Mouse (Mus musculus): ENCODE measurements at regions not wholly inside any gene's neighbourhood (a gene's known extent, or its start where the extent isn't known, plus 50 kb on each side); places are given as distances from the start of the nearest gene placed in this dataset.
"Not testable (repeated sequence)": the region's sequence is repeated elsewhere in the genome, so short reads cannot be mapped to it uniquely, and the experiment has no call there.

DNA sequence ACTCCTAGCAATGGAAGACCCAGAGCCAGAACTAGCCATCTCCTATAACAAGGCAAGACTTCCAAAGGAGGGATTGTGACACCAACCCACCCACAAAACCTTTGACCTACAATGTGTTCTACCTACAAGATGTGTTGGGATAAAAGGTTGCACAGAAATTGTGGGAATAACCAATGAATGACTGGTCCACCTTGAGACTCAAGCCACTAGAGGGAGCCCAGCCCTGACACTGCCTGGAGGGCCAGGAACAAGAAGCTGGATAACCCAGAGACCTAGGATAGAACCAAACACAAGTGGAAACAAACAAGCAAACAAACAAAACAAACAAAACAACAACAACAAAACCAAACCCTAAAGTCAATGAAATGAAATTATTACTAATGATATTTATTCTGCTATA, 288.8 kb downstream of the Dchs2 start:
- DNase-seq (ENCODE audit: low read depth): no peak

DNA sequence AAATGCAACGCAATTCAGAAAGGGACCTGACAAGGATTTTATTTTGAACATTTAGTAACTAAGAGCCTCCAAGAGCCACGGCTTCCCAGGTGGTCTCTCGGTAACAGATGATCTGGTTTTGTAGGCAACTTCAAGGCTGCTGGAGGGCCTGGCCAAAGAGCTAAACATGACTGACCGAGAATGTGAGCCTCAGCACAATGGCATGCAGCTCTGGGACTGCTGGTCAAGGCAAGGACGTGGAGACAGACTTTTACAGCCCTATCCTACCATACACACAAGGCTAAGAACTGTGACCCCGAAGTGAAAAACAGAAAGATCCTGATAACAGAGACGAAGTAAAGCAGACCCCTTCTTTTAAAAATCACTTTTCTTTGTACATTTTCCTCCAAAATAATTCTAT, 296.5 kb downstream of the Dchs2 start:
- DNase-seq (ENCODE audit: low read depth): no peak

DNA sequence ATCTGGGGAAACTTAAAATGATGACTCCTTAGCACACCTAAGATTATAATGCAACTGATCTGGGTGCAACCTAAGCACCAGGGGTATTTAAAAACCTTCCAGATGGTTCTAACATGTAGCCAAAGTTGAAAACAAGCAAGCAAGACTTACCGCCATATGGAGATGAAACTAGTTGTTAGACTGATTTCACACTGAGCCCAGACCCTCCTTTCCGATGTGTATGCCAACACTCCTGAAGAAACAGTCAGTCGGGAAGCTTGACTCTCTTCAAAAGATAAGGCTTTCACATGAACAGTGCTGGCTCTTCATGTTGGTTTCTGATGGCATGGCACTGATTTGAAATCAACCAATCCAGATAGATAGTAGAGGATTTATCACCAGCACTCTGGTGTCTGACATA, 301.6 kb downstream of the Dchs2 start:
- DNase-seq (ENCODE audit: low read depth): no peak

DNA sequence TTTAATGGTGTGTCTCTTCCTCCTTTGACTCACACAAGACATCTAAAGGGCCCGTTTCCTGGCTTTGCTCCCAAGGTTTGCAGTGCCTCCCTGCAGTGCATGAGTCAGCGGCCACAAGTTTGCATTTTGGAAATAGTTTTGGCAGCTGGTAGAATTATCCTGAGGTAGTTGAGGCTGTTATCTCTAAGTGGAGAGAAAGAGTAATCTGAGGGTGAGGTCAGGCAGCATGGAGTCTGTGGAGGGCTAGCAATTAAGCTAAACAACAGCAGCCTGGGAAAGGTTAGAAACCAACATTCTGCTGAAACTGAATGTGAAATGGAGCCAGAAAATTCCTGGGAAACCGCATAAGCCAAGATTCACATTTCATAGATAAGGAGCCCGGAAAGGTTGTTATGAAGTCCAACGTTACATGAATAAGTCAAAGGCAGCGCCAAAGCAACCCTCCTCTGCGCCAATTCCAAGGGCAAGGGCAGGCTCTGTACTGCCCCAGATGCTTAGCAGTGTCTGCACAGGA, 318.5 kb downstream of the Dchs2 start:
- DNase-seq (ENCODE audit: low read depth): no peak

DNA sequence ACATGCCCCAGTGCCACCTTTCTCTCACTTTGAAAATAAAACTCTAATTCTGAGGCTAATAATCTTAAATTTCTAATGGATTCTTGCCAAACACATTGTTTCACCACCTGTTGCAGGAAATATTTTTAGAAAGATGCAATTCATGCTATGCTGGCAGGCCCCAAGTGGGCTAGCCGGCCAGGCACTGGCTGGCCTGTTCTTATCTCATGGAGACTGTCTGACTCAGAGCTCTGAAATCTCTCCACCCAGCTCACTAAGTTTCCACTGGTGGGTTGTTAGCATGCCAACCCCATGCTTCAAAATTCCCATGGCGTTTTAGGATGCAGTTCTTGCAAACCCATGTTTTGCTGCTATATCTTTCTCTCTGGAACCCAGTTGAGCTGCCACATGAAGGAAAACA, 315.5 kb upstream of the Sfrp2 start:
- no peak for DNase-seq (ENCODE audit: low read depth)

DNA sequence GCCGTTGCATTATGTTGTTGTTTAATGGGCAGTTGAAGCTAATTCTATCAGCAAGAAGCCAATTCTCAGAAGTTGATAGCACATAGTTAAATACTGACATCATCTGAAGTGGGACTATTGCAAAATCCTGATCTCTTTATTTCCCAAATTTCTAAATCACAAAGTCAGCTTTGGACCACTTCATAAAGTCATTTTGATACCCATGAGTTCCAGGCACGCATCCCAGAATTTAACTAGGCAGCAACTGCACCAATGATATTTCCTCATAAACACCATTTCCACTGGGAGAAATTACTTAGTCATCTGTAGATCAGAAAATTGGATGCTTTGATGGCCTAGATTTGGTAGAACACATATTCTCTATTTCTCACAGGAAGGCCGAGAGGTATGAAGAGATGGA, 314.8 kb upstream of the Sfrp2 start:
- no peak for DNase-seq (ENCODE audit: low read depth)

DNA sequence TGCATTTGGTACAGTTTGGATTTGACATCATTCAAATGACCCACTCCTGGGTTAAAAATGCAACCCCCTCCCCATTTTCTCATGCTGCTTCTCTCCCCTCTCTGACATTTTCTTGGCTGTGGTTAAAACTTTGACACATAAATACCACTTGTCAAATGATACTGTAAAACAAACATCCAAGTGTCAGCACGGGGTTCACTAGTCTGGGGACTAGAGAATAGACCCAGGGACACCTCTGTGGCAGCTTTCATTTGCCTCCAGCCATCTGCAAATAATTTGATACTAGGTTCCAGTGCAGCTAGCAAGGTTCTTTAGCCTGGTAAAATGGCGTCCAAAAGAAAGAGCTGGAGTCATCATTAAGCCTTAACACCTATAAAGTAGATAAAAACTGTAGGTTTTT, 312.7 kb upstream of the Sfrp2 start:
- DNase-seq (ENCODE audit: low read depth): no peak

DNA sequence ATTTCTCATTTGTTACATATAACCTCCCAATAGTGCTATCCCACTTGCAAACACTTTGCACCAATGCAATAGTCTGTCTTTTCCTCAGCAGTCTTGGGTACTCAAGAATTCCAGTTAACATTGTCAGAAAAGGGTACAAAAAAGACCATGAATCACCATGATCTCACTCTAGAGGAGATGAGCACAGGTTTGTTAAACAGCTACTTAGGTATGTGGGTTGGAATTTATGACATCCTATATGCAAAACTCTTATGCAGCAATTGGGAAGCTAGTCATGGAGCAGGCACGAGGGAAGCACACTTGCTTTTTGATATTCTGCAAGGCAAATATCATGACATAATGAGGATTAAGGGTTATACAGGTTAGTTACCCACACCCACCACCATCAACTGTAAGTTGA, 307.7 kb upstream of the Sfrp2 start:
- no peak for DNase-seq (ENCODE audit: low read depth)

DNA sequence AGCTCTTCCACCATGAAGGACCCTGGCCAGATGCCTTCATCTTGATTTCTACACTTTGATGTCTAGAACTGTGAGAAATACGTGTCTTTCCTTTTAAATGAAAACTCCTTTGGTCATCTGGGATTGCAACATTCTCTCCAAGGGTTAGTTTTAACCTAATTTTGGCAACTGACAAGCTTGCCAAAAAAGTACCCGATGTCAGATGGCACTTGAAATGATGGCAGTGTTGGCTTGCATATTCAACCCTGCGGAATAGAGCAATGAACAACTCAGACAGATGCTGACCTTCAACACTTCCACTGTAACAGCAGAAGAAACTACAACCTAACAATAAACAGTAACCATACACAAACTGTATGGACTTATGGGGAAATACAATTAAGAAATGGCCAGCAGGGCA, 286.9 kb upstream of the Sfrp2 start:
- DNase-seq (ENCODE audit: low read depth): no peak

DNA sequence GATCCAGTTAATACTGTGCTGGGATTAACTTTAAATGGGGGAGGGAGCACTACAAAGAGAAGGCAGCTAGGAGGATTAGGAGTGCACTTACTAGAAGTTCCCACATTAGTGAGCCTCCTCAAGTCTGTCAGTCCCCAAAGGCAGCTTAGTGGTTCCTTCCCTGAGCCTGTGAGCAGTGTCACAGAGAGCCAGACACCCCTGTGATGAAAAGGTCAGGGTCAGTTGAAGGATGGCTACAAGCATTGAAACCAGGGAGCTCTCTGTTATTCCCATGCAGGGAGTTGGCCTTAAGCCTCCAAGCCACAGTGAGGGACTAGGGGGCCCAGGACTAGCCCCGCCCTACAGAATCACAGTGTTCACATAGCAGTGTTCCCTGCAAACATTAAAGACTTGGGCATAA, 285.9 kb upstream of the Sfrp2 start:
- no peak for DNase-seq (ENCODE audit: low read depth)

DNA sequence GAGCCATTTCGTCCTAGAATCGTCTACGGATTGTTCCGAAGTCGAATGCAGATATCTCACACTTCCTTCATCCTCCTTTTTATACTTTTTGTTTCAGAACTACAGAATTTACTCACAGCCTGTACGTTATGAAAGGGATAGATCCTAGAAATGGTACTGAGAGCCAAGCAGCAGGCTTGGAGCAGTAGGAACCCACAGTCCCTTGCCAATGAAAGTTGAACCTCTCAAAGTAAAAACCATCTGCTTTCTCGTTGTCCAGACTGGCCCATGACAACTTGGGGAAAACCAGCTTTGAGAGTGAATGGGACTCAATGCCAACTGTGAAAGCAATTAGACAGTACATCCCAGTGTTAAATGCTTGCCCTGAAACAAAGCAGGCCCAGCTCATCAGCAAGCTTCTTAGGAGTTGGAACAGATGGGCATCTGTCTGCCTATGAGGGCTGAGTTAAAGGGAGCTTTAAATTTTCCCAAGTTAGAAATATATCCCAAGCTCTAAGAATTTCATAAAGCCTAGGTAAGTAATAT, 279.9 kb upstream of the Sfrp2 start:
- no peak for DNase-seq (ENCODE audit: low read depth)

DNA sequence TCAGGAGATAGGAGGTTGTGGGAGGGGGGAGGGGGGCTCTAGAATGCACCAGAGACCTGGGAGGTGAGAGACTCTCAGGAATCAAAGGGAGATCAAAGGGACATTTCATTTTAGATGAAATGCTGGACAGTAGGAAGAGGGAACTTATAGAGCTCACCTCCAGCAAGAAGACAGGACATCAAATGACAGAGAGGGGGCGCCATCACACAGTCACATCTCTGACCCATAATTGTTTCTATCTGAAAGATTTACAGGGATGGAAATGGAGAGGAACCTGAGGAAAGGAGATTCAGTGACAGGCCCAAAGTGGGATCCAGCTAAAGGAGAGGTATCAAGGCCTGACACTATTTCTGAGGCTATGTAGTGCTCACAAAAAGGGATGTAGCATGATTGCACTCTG, 270.5 kb upstream of the Sfrp2 start:
- no peak for DNase-seq (ENCODE audit: low read depth)

DNA sequence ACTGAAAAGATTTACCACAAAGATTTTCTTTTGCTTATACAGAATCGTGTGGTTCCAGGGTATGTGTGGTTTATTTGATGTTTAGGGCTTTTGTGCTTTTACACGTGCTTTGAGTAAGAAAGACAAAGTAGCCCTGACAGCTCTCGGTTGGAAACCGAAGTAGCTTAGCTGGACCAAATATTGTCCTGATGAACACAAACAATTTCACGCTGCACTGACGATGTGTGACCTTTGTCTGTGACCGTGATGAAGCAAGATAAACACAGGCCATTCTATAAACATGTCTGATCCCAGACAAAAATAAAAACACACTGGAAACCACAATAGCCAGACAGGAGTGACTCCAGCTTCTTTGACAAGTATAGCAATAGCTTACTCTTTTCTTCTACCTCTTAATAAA, 262.2 kb upstream of the Sfrp2 start:
- DNase-seq (ENCODE audit: low read depth): no peak

DNA sequence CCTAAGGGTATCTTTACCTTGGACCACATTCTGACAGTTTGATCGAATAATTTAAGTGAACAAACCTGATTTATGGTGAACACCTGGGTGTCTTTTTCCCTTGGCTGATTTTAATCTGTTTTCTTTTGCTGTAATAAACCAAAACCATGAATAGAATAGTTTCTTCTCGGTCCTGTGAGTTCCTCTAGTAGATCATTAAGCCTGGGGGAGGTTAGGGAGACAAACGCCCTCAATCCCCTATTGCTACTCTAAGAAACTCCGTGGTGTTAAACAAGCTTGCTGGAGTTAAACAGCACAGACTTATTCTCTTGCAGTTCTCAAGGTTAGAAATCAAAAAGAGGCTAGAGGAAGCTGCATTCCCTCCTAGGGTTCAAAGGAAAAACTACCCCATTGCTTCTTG, 249.5 kb upstream of the Sfrp2 start:
- DNase-seq (ENCODE audit: low read depth): no peak

DNA sequence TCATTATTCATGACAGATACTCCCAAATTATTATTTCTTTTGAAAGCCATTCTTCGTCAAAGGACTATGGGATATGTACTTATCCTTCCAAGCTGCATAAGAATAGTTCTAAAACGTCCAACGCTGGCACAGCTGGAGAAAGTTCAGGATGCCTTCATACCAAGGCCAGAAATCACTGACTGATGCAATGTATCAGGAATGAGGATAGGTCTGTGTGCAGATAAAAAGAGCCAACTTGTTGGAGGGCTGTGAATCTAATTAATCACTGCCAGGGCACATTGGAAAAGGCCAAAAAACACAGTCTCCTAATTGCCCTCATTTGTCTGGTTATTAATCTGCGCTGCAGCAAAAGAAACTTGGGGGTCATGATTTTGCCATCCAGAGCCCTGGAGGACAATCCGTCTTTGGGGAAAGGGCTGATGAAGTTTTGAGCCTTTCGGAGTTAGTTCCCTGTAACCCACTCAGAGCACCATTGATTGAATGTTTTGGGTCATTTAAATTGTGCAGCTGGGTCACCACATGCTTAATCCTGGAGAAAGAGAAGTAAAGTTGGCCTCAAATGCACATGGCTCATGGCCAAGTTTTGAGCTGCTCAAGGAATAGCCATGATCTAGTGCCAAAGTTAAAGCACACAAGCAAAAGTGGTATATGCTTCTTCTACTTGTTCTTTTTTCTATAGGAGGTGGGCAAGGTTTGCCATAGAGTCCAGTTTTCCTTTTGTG, 248.0 kb upstream of the Sfrp2 start:
- no peak for DNase-seq (ENCODE audit: low read depth)

DNA sequence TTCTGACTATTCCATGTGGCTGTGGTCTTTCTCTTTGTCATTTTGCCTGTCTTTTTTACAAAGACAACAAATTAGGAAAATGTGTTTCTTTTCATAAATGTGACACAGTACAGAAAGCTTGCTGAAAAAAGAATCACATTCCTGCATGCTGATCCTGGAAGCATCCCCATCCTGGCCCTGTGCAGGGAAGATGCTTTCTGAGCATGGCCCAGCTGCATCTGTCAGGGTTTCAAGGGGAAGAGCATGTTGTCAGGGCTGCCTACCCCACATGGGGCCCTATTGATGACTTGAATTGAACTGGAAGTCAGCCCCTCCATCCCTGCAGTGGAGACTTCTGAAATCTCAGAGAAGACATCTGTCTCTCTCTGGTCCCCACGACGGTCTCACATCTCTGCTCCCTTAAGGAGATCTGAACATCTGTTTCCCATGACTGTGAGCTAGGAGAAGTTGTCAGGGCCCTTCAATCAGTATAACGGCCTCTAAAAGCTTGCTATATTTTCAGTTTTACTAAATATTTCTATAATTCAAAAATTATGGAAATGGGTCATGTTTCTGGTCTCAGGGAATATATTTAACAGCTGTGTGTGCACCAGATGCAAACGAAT, 235.8 kb upstream of the Sfrp2 start:
- no peak for DNase-seq (ENCODE audit: low read depth)

DNA sequence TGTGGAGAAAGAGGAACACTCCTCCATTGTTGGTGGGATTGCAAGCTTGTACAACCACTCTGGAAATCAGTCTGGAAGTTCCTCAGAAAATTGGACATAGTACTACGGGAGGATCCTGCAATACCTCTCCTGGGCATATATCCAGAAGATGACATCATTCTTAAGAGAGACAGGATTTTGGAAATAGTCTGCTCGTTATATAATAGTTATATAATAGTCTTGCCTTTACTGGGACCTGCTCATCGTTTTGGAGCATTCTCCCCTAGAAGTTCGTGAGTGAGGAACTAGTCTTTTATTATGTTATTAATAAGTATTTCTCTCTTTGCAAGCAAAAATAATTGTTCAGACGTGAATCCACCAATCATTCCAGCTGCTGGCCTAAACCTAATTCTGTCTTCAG, 229.5 kb upstream of the Sfrp2 start:
- DNase-seq (ENCODE audit: low read depth): not testable (repeated sequence)

DNA sequence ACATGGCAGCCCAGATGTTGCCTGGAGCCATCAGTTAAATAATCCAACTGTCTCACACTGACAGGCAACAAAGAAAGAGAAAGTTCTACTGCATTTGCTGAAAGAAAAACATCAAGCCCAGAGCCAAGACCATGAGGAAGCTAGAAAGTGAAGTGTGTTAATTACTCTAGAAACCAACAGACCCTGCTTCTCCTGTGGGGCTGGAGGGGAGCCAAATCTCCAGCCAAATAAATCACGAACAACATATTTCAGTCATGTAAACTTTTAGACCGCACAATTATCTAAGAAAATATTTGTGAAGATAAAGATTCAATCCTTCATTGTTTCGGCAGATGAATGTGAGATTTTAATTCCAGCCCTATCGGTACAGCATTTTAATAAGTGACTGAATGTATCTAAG, 228.9 kb upstream of the Sfrp2 start:
- DNase-seq (ENCODE audit: low read depth): no peak

DNA sequence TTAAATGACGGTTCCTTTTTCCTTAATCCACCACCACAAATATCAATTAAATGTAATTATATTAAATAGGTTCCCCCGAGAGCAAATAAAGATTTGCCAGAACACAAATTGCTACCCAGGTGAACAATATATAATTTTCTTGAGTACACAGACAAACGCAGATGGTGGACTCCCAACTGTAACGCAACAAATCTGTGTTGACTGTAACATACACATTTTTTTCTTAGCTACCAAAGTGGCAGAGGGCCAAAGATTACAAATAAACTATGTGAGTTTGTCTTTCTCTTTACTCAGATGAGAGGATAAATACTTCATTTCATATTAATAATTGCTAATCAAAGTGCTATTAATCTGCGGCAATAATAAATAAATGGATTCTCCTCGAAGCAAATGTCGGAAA, 228.4 kb upstream of the Sfrp2 start:
- DNase-seq (ENCODE audit: low read depth): no peak

DNA sequence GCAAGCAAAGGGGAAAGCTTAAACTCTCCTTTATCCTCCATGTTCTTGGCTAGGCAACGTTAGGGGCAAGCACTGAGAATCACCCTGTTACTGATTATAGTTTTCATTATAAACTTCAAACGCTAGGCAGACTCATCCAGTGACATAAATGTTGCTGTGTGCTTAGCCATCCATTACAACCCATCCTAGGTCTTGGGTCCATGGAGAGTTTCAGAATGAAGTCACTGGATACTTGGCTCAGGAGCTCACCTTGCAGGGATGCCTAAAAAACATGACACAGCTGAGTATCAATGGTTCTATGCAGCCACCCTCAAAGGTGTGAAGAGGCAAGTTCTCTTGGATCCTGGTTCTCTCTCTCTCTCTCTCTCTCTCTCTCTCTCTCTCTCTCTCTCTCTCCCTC, 227.2 kb upstream of the Sfrp2 start:
- DNase-seq (ENCODE audit: low read depth): no peak

DNA sequence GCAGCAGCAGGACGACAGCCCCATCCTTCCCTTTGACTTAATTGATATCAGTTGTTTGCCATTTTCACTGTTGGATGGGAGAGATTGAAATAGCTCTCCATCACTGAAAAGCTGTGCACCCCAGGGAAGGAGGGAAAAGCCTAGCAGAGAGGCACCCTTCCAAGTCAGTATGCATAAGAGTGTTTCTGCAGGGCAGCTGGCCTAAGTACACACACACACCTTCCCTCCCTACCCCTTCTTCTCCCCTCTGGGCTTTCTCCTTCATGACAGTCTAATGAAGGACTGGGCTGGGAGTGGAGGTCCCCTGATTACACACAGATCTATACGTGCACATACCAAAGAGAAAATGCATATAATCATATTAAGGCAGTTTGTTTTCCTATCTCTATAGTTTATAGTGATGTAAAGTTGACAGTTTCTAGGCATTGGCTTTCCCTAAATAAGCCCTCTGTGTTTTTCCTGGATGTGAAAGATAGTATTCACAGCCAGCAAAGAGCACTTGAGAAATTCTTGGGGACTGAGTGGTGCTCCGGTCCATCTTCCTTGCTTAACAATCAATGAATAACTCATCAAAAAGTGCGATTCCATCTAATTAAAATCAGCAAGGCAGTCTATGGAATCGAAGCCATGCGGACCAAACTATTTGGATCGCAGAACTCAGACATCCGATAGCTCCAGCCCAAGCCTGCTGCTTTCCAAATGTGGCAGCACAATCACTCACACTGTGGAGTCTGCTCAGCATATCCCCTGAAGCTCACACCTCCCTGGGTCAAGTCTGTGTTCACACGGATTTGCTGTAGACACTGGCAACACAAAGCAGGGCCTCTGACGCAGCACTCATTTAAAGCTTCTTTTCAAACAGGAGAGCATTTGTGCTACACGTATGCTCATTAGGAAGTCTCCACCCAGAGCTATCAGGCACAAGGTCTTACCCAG, 224.9 kb upstream of the Sfrp2 start:
- no peak for DNase-seq (ENCODE audit: low read depth)

DNA sequence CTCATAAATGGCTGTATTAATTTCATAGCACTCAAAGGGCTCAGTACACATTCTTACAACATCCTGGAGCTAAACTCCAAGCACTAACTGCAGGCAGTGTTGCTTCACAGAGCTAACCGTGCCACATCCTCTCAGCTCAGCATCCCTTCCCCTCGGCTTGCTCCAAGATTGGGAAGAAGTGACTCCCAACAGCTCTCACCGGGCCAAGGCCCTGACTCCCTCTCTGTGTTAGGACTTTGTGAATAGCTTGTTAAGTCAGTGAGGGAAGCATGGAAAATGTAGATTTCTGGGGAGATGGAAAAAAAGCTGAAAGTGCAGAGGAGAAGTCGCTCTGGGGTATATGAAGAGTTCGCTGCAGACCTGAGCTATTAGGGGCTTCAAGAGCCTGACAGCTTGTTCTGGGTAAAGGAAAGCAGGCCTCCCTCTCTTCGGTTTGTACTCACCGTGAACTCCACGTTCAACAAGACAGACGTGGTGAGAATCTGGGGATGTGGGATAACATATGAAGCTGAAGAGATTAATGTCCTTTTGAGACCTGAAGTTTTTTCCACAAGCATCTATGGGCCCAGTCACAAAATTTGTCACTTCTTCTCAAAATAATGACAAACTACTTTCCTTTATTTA, 213.5 kb upstream of the Sfrp2 start:
- no peak for DNase-seq (ENCODE audit: low read depth)
